Mouse (Mus musculus) v-Abl transformed pro-B cells (cell line): ENCODE measurements around the gene Ski.

Source experiments
- in situ Hi-C, 2 experiments: fragments of 400-800 bp; cut with MboI; formaldehyde crosslinking; loops; one replicate each; pipeline ENCODE4 v1.15.1; 2025; ENCODE audit not compliant: unreplicated experiment in 2 of 2

Gene Ski

GRCm38 (mm10) chr4:155217241-155218103 lies 4.9 kb downstream of the Ski start:
- in situ Hi-C loops: no loop called here

DNA sequence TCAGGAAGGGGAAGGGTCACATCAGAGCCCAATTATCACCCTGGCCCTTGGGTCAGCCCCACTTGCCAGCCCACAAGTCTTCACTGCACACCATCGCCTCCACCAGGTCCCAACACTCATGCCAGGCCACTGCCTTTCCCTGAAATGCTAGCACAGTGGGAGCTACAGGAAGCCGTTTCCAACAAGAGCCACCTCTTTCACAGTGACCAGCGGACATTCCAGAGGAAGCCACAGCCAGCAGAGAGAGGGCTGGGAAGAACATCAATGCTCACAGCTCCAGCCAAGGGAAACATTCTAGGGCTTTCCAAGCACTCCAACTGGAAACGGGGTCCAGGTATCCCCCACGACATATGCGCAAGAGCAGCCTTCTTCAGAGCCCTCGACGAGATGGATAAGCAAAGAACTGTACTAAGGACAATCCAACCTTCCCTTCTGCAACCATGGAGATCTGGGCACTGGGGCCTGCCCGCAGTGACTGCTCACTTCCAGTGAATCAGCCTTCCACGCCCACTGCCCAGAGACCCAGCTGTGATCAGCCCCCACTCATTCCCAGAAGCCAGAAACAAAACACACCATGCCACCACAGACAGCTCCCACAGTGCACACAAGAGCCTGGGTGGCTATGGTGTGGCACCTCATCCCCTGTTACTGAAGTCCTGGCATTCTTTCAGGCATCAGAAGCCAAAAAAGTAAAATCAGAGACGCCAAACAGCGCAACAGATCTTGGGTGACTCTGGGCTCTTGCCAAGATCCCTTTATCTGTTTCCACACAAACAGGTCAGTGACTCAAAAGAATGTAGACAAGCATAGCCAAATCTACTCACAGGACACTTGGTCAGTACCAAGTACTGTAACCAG lies 6.4 kb downstream of the Ski start:
- in situ Hi-C loops: no loop called here

DNA sequence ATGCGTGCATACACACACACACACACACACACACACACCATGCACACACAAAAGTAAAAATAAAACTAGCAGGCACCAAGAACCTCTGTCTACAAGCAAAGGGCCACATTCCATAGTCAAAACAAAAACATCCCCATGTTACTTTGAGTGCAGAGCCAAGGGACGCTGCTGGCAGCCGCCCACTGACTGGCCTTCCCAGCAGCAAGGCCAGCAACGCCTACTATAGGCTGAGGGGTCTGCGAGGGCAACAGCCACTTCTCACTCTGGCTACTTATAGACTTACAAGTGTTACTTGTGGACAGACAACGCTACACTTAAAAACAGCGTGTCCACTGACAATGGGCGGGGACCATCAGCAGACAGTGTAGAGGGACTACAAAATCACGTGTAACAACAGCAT lies 7.2 kb downstream of the Ski start:
- in situ Hi-C loops: no loop called here

- in situ Hi-C loops: no loop called here
Observed at GRCm38 (mm10) chr4:155214793-155215192, 7.6 kb downstream of the Ski start.

DNA sequence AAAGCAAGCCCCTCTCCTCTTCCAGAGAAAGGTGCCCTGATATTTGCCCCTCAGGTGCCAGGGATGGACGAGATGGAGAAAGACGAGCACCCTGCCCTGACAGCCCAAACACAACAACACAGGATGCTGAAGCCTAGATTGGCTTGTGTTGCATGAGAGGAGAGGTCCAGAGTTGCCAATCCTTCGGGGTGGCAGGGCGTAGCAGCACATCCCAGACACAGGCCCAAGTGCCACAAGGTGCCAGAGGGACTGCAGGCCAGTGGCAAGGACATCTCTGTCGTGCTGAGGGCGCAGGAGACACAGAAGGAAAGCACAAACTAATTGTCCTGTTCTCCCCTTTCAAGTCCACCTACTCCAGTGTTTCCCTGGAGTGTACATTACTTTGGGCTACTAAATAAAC lies 8.2 kb downstream of the Ski start:
- in situ Hi-C loops: no loop called here

- in situ Hi-C loops: no loop called here
Observed at GRCm38 (mm10) chr4:155213752-155214054, 8.7 kb downstream of the Ski start.

DNA sequence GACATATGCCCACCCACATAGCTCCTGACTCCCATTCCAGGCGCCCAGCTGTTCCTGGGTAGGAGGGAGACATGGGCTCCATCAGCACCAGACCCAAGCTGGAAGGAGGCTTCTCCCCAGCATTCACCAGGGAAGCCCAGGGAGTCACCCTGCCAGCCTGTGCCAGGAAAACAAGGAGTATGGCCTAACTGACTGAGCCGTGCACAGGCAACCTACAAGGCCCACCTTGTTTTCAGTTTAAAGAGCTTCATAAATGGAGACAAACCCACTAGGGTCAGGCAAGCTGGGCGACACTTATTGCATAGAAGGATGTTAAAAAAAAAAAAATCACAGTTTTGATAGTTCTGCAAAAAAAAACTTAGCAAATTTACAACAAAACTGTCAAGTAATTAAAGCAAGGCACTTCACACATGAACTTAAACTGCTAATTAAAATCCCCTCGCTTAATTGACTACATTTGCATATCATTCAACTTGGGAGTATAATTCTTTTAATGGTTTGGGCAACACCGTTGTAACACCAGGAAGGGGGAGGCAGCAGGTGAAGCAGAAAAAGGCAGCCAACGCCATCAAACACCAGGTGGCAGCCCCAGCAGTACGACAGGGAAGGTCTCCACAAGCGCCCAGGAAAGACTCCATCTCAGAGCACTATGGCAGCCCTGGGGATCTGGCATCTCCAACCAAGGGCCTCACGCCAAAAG lies 9.2 kb downstream of the Ski start:
- in situ Hi-C loops: no loop called here

DNA sequence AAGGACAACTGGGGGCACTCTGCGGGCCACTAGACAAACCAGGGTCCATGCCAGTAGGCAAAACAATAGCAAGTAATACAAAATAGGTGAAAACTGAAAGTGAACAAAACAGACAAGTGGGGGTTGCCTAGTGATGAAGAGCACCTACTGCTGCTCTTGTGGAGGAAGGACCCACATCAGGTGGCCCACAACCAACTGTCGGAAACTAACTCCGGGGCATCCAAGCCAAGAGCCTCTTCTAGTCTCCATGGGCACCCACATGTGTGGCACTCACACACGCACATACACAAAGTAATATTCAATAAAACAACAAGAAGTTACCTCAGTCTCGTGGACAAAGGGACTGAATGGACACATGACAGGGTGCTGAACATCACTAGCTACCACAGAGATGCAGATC lies 12.9 kb downstream of the Ski start:
- in situ Hi-C loops: no loop called here

DNA sequence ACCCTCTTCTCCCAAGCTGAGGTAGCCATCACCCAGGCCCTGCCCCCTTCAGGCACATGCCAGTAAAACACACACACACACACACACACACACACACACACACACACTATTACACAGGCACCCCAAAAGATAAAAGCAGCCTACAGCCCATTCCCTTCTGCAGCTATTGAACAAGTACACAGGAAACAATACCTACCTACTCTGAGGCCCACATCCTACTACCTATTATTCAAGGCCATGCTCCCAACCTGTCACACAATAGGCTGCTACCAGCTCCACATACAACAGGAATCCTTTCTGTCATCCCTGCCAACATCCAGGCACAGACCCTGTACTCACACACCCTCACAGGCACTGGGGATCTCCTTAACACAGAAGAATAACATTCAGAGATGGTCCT lies 13.3 kb downstream of the Ski start:
- in situ Hi-C loops: no loop called here

DNA sequence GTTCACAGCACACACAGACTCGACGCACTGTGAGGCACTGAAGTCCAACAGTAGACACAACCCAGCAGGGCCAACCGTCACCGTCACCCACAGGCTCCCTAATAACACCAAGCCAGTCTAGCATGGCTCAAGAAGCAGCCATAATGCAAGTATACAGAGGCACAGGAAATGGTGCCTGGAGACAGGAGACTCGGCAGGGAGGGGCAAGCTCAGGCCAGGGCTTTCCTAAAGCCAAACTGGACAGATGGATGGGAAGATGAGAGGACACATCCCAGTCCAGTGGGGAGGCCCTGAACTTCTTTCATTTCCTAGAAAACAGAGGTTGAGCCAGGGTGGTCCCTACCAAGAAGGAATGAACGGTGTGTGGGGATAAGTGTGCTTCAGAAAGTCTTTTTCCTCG lies 13.8 kb downstream of the Ski start:
- in situ Hi-C loops: no loop called here

DNA sequence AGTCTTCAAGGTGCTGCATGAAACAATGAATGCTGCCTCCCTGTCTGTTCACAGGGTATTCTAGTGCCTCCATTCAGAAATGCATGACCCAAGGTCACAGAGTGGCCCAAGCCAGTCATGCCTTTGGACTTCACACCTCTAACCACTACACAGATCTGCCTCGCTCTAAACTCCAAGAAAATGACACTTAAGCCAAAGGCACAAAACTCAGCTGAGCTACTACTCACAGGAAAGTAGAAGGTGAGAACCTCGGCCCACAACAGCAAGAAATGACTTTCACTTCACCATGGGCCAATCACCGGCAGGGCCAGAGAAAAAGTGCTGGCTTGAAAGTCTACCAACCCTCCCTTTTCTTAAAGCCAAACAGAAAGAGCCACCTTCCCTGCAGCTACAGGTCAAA lies 14.6 kb downstream of the Ski start:
- in situ Hi-C loops: no loop called here

- in situ Hi-C loops: no loop called here
Observed at GRCm38 (mm10) chr4:155206498-155206897, 15.9 kb downstream of the Ski start.

DNA sequence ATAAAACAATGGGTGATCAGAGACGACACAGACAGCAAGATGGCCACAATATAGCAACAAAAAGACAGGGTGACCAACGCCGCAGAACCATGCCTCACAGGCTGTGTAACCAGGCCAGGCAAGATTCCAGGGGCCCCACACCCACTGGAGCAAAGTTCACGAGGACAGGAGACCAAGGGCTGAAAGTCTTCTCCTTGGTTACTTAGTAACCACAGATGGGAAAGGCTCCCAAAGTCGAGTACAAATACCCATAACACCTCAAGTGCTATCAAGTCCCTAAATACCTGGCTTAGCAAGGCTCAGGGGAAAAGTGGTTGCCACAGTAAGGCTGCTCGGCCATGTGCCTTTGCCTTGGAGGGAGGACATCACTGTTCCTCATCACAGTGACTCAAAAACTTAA lies 16.5 kb downstream of the Ski start:
- in situ Hi-C loops: no loop called here

- in situ Hi-C loops: no loop called here
Observed at GRCm38 (mm10) chr4:155201764-155202163, 20.6 kb downstream of the Ski start.

DNA sequence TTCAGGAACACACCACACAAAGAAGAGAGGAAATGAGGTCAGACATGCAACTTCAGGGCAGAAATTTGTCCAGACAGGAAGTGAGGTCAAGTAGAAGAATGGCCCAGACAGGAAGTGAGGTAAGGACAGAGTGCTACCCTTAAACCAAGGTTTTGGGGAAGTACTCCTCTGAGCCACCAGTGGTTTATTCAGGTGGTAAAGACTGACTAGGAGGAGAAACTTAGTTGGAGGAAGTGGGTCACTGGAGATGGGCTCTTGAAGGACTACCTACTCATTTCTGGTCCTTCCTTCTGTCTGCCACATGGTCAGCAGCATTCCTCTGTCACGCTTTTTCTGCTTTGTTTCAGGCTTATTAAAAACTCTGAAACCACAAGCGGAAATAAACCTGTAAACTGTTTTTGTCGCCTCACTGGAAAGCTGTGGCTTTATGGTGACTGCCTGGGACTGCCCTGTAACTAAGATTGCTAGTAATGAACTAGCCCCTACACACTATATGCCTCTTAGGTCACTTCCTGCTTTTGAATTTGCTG lies 21.5 kb downstream of the Ski start:
- in situ Hi-C loops: no loop called here

DNA sequence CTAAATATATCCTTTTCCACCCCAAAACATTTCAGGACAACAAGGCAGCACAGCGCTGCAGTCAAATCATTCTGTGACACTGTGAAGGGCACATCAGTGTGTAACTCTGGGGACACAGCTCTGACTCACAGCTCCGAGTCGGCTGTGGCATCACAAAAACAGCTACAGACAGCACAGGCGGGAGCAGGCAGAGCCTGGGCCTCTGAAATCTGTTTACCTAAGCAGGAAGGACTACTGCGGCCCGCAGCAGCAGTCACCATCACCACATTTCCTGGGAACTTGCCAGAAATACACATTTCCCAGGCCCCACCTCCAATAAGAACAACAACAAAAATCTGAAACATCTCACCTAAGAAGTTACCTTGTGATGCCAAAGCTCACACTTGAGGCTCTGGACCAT lies 24.7 kb downstream of the Ski start:
- in situ Hi-C loops: no loop called here

DNA sequence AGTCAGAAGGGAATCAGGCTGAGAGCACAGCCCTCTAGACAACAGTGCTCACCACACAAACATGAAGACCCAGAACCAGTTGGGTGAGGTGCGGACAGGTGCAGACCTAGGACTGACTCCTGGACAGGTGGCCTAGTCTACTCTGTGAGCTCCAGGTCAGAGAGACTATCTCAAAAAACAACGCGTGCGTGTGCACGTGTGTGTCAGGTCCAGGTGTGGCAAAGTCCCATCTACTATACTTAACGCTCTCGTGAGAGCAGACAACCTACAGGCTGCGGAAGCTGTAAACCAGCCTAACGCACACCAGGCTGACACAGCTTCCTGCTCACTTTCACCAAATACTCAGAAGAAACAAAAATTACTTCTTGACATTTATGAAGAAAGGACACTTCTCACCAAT lies 27.2 kb downstream of the Ski start:
- in situ Hi-C loops: no loop called here

DNA sequence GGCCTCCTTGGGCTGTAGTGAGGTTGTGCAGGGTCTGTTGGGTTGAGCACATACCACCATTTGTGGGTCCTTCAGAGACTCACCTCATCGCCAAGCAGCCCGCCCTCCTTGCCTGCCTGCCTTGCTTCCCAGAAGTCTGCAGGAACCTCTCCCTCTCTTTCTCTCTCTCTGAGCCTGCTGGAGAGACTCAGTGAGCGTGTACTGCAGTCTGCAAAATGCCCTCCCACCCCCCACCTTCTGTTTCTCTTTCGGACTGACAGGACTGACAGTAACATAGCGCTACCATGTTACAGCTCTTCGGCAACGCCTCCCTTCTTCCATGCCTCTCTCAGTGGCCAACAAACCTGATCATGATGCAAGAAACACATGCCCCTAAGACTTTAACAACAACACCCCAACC lies 32.1 kb downstream of the Ski start:
- in situ Hi-C loops: no loop called here

DNA sequence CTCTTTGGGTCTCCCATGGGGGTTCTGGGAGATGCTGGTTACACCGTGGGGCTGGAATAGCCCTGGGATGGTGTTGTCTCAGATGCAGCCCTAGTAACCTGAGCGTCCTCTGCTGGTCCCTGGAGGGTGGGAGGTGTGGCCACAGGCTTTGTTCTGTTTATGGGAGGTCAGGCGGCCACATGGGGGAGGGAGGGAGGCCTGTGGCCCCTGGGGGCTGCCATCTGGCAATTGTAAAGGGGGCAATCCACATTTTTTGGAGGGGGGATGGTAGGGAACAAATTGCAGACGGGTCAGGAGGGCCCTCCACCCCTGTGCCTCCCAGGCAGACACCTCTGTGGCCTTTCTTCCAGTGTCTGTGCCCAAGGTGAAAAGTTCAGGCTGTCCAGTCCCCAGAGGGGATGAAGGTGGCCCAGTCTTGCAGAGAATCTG lies 32.7 kb downstream of the Ski start:
- in situ Hi-C loops: no loop called here

- in situ Hi-C loops: no loop called here
Observed at GRCm38 (mm10) chr4:155188803-155189202, 33.6 kb downstream of the Ski start.

- in situ Hi-C loops: no loop called here
Observed at GRCm38 (mm10) chr4:155188341-155188740, 34.1 kb downstream of the Ski start.
